Mouse (Mus musculus): ENCODE measurements around the gene Hist1h2ag. TPM values are rescaled to one million over a fixed set of nuclear protein-coding genes. Genes with fewer than 3 reads are reported as not detected.
"Not testable (repeated sequence)": the region's sequence is repeated elsewhere in the genome, so short reads cannot be mapped to it uniquely, and the experiment has no call there.

The Hist1h2ag gene
- 84.2 and 252 TPM in 2 replicates for total RNA-seq (2014; rRNA removed)
- polyA plus RNA-seq (2015; fragmentation: Nextera tagmentation; extraction: Ambion mirVana): 2.5 TPM in 1 of 2 replicates, not detected in the other

- WGBS: under 1% methylated on average over 36 of the region's 80 CpGs
- ATAC-seq (ENCODE audit: low FRiP score) (peak; percentile 92), DNase-seq (ENCODE audit: low spot score) (peak; percentile 100)
- H3K9me3 ChIP-seq (ENCODE audit: low read length); H3K9ac ChIP-seq (replicated peaks; ENCODE audit: low read length, poor library complexity, severe bottlenecking); H3K36me3 ChIP-seq (ENCODE audit: insufficient read depth, low read length); H3K4me1 ChIP-seq (ENCODE audit: insufficient read depth, low read length); H3K27me3 ChIP-seq (ENCODE audit: insufficient read depth, low read length); H3K27ac ChIP-seq (ENCODE audit: low read depth, low read length): not testable (repeated sequence)
- Histone ChIP-seq H3K4me2 (ENCODE audit: low read depth, low read length, poor library complexity, severe bottlenecking) (peak within 1 kb of the TSS; percentile 59), H3K4me3 (ENCODE audit: low read depth, low read length) (peak within 1 kb of the TSS; percentile 38)
Observed at GRCm38 (mm10) chr13:22042568-22043502, at the start of gene Hist1h2ag, which contains the start of gene Hist1h2bj. Gene Hist1h2ag, minus strand, starts transcription at chr13:22042944. Gene Hist1h2bj, plus strand, starts transcription at chr13:22043214.

- not testable (repeated sequence) for ATAC-seq (ENCODE audit: low FRiP score); H3K4me3 ChIP-seq (ENCODE audit: low read depth, low read length); H3K4me2 ChIP-seq (ENCODE audit: low read depth, low read length, poor library complexity, severe bottlenecking); H3K27me3 ChIP-seq (ENCODE audit: insufficient read depth, low read length); H3K4me1 ChIP-seq (ENCODE audit: insufficient read depth, low read length); H3K36me3 ChIP-seq (ENCODE audit: insufficient read depth, low read length); H3K27ac ChIP-seq (ENCODE audit: low read depth, low read length); DNase-seq (ENCODE audit: low spot score); H3K9me3 ChIP-seq (ENCODE audit: low read length); H3K9ac ChIP-seq (replicated peaks; ENCODE audit: low read length, poor library complexity, severe bottlenecking)
- WGBS: 91% methylated on average over 1 of the region's 1 CpGs
Observed at GRCm38 (mm10) chr13:22084140-22084539, 41.4 kb upstream of the Hist1h2ag start, which contains the start of gene Vmn1r188. Gene Vmn1r188, plus strand, starts transcription at chr13:22084440.

- no peaks in the 10 kb centered on the region for H3K9me3 ChIP-seq (ENCODE audit: low read length)
- no peaks in the 10 kb centered on the region for H3K4me1 ChIP-seq (ENCODE audit: insufficient read depth, low read length)
- 71% methylated on average over 1 of the region's 1 CpGs for WGBS
- no peak for TF ChIP-seq CTCF (IDR thresholded peaks at IDR 0.05)
- ATAC-seq (ENCODE audit: low FRiP score): no peak
- no peaks in the 10 kb centered on the region for H3K27me3 ChIP-seq (ENCODE audit: insufficient read depth, low read length)
- no peak overlapping the region for H3K4me3 ChIP-seq (ENCODE audit: low read depth, low read length)
- no peak overlapping the region for H3K4me2 ChIP-seq (ENCODE audit: low read depth, low read length, poor library complexity, severe bottlenecking)
- H3K27ac ChIP-seq (ENCODE audit: low read depth, low read length): no peak overlapping the region
- no peak for DNase-seq (ENCODE audit: low spot score)
- no peaks in the 10 kb centered on the region for H3K36me3 ChIP-seq (ENCODE audit: insufficient read depth, low read length)
- H3K9ac ChIP-seq (replicated peaks; ENCODE audit: low read length, poor library complexity, severe bottlenecking): no peak overlapping the region
Observed at GRCm38 (mm10) chr13:22063468-22063867, 20.7 kb upstream of the Hist1h2ag start.

GRCm38 (mm10) chr13:22061422-22061821 is 18.7 kb upstream of the Hist1h2ag start:
- Histone ChIP-seq H3K27ac (ENCODE audit: low read depth, low read length) (no peak overlapping the region), H3K9me3 (ENCODE audit: low read length) (no peaks in the 10 kb centered on the region), H3K4me1 (ENCODE audit: insufficient read depth, low read length) (no peaks in the 10 kb centered on the region), H3K4me2 (ENCODE audit: low read depth, low read length, poor library complexity, severe bottlenecking) (no peak overlapping the region), H3K27me3 (ENCODE audit: insufficient read depth, low read length) (no peaks in the 10 kb centered on the region), H3K4me3 (ENCODE audit: low read depth, low read length) (no peak overlapping the region), H3K9ac (replicated peaks; ENCODE audit: low read length, poor library complexity, severe bottlenecking) (no peak overlapping the region), H3K36me3 (ENCODE audit: insufficient read depth, low read length) (no peaks in the 10 kb centered on the region)
- ATAC-seq (ENCODE audit: low FRiP score) (no peak), DNase-seq (ENCODE audit: low spot score) (no peak)
- no peak for TF ChIP-seq CTCF (IDR thresholded peaks at IDR 0.05)
- WGBS: 72% methylated on average over 1 of the region's 1 CpGs

GRCm38 (mm10) chr13:22053754-22054153 is 11.0 kb upstream of the Hist1h2ag start:
- H3K9ac ChIP-seq (replicated peaks; ENCODE audit: low read length, poor library complexity, severe bottlenecking): no peak overlapping the region
- H3K36me3 ChIP-seq (ENCODE audit: insufficient read depth, low read length): no peaks in the 10 kb centered on the region
- no peaks in the 10 kb centered on the region for H3K9me3 ChIP-seq (ENCODE audit: low read length)
- no peaks in the 10 kb centered on the region for H3K4me1 ChIP-seq (ENCODE audit: insufficient read depth, low read length)
- no peak overlapping the region for H3K4me3 ChIP-seq (ENCODE audit: low read depth, low read length)
- DNase-seq (ENCODE audit: low spot score) (no peak), ATAC-seq (ENCODE audit: low FRiP score) (no peak)
- no peak overlapping the region for H3K4me2 ChIP-seq (ENCODE audit: low read depth, low read length, poor library complexity, severe bottlenecking)
- no peak overlapping the region for H3K27ac ChIP-seq (ENCODE audit: low read depth, low read length)
- H3K27me3 ChIP-seq (ENCODE audit: insufficient read depth, low read length): no peaks in the 10 kb centered on the region
- WGBS: 98% methylated on average over 1 of the region's 1 CpGs
- no peak for TF ChIP-seq CTCF (IDR thresholded peaks at IDR 0.05)

- WGBS: 16% methylated on average over 5 of the region's 5 CpGs
- H3K4me2 ChIP-seq (ENCODE audit: low read depth, low read length, poor library complexity, severe bottlenecking): peak overlapping the region; percentile 60
- DNase-seq (ENCODE audit: low spot score): no peak
- no peaks in the 10 kb centered on the region for H3K4me1 ChIP-seq (ENCODE audit: insufficient read depth, low read length)
- no peak for TF ChIP-seq CTCF (IDR thresholded peaks at IDR 0.05)
- peak overlapping the region; percentile 55 for H3K4me3 ChIP-seq (ENCODE audit: low read depth, low read length)
- peak overlapping the region; percentile 86 for H3K27ac ChIP-seq (ENCODE audit: low read depth, low read length)
- H3K36me3 ChIP-seq (ENCODE audit: insufficient read depth, low read length): no peaks in the 10 kb centered on the region
- no peaks in the 10 kb centered on the region for H3K9me3 ChIP-seq (ENCODE audit: low read length)
- H3K27me3 ChIP-seq (ENCODE audit: insufficient read depth, low read length): no peaks in the 10 kb centered on the region
- H3K9ac ChIP-seq (replicated peaks; ENCODE audit: low read length, poor library complexity, severe bottlenecking): peak overlapping the region; percentile 69
- ATAC-seq (ENCODE audit: low FRiP score): 0 out of 2 replicates have a peak, but pooled peaks have one; percentile 14
Observed at GRCm38 (mm10) chr13:22051523-22051859, 8.7 kb upstream of the Hist1h2ag start.
